Mouse (Mus musculus) bone marrow macrophage, adult 2 months (primary cell): ENCODE measurements at regions not wholly inside any gene's neighbourhood (a gene's known extent, or its start where the extent isn't known, plus 50 kb on each side); places are given as distances from the start of the nearest gene placed in this dataset.

Source experiments
- CTCF ChIP-seq: IDR thresholded peaks from 2 replicates; pipeline ENCODE4 v1.5.1; 2012; ENCODE audit warnings: low read depth, mild to moderate bottlenecking, low read length, moderate library complexity
- POLR2A ChIP-seq: IDR thresholded peaks from 2 replicates; pipeline ENCODE4 v1.6.1; 2012; ENCODE audit warnings: mild to moderate bottlenecking, low read depth, low read length, borderline replicate concordance

GRCm38 (mm10) chr3:120457912-120458311, 673.6 kb upstream of the Ptbp2 start:
- TF ChIP-seq CTCF (no peak), POLR2A (no peak)
